Mouse (Mus musculus) heart, embryonic 11.5 days (tissue): ENCODE results near the gene AI182371. TPM values are rescaled to one million over a fixed set of nuclear protein-coding genes. Genes with fewer than 3 reads are reported as not detected.

ENCODE experiments used
- ATAC-seq: fragments of 200-750 bp; cut with Nextera tagmentation; replicated peaks from 2 replicates; pipeline ENCODE4 v1.8.0; 2017; ENCODE audit warnings: moderate library complexity; ENCODE audit not compliant: insufficient number of reproducible peaks, low FRiP score, low TSS enrichment
- H3K27ac ChIP-seq: fragments of 300-500 bp; sonication (generic); 2 replicates; pipeline ENCODE4 v1.5.1; 2014; ENCODE audit warnings: mild to moderate bottlenecking, low read depth, low read length
- H3K27me3 ChIP-seq: fragments of 300-500 bp; sonication (generic); 2 replicates; pipeline ENCODE4 v1.6.1; 2014; ENCODE audit warnings: mild to moderate bottlenecking, low read length, mixed read lengths; ENCODE audit not compliant: control insufficient read depth, insufficient read depth
- H3K36me3 ChIP-seq: fragments of 300-500 bp; sonication (generic); 2 replicates; pipeline ENCODE4 v1.6.1; 2014; ENCODE audit warnings: mild to moderate bottlenecking, low read length, moderate library complexity, mixed read lengths; ENCODE audit not compliant: control insufficient read depth, insufficient read depth
- H3K4me1 ChIP-seq: fragments of 300-500 bp; sonication (generic); 2 replicates; pipeline ENCODE4 v1.6.1; 2014; ENCODE audit warnings: low read length; ENCODE audit not compliant: control insufficient read depth, insufficient read depth
- H3K4me2 ChIP-seq: fragments of 300-500 bp; sonication (generic); 2 replicates; pipeline ENCODE4 v1.6.1; 2014; ENCODE audit warnings: mild to moderate bottlenecking, moderate library complexity
- H3K4me3 ChIP-seq: fragments of 300-500 bp; sonication (generic); 2 replicates; pipeline ENCODE4 v1.5.1; 2014; ENCODE audit warnings: low read depth, low read length
- H3K9ac ChIP-seq: fragments of 300-500 bp; sonication (generic); 2 replicates; pipeline ENCODE4 v1.6.1; 2014; ENCODE audit warnings: mild to moderate bottlenecking, low read depth, low read length, moderate library complexity
- H3K9me3 ChIP-seq: fragments of 300-500 bp; sonication (generic); replicated peaks from 2 replicates; pipeline ENCODE4 v1.6.1; 2016; ENCODE audit warnings: low read length; ENCODE audit not compliant: control insufficient read depth
- WGBS: fragments of 180-500 bp; shearing (Covaris S2); extraction: QIAGEN DNeasy Blood & Tissue Kit; methylation state at CpG from one replicate; pipeline ENCODE4 v1.1.7; 2014; ENCODE audit not compliant: insufficient replicate concordance; 5-methylcytosine and 5-hydroxymethylcytosine counted together
- polyA plus RNA-seq: library from polyadenylated mRNA; unstranded; fragments of >200 nt; fragmentation: Nextera tagmentation; extraction: Ambion mirVana; gene quantifications from 2 replicates; pipeline ENCODE4 v1.2.1, GENCODE M21; 2014

Gene AI182371
- polyA plus RNA-seq = 0.34 and 0.99 TPM in 2 replicates

- H3K9me3 ChIP-seq = no peaks in the 10 kb centered on the region
- 79% methylated on average over 3 of the region's 3 CpGs for WGBS
- no peak for ATAC-seq
- no peak within 1 kb of the TSS for H3K27ac ChIP-seq
- no peak within 1 kb of the TSS for H3K4me3 ChIP-seq
- peaks cover 3% of the 10 kb centered on the region; the same call in 1 of the 2 replicates for H3K4me1 ChIP-seq
- no peak within 1 kb of the TSS for H3K4me2 ChIP-seq
- no peak within 1 kb of the TSS for H3K9ac ChIP-seq
- H3K36me3 ChIP-seq = no peaks in the 10 kb centered on the region
- H3K27me3 ChIP-seq = no peaks in the 10 kb centered on the region
Measured at GRCm38 (mm10) chr2:35101443-35101842, at the start of gene AI182371. AI182371 (minus strand) TSS chr2:35101543.

DNA sequence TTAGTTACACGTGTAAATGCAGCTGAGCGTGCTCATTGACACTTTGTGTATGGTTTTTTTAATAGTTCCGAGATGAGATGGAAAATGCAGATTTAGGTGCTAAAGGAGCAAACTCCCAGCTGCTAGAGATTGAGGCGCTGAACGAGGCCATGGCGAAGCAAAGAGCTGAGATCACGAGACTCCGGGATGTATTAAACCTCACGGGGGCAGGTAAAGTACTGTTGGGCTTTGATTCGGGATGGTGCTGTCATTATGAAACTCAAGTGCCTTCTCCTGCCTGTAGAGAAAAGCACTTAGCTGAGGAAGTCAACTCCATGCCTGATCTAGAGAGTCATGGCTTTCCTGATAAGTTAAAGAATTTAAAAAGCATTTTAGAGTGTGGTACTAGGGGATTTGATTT lies 47.5 kb upstream of the AI182371 start:
- Histone ChIP-seq H3K4me2 (no peak overlapping the region), H3K9me3 (no peaks in the 10 kb centered on the region), H3K4me3 (no peak overlapping the region), H3K27me3 (no peaks in the 10 kb centered on the region), H3K36me3 (peaks cover 47% of the 10 kb centered on the region), H3K27ac (no peak overlapping the region), H3K4me1 (no peaks in the 10 kb centered on the region), H3K9ac (no peak overlapping the region)
- ATAC-seq = no peak
- WGBS = 86% methylated on average over 10 of the region's 10 CpGs

GRCm38 (mm10) chr2:35141673-35142072 lies 40.3 kb upstream of the AI182371 start:
- no peaks in the 10 kb centered on the region for H3K4me1 ChIP-seq
- no peak overlapping the region for H3K4me3 ChIP-seq
- H3K27me3 ChIP-seq = no peaks in the 10 kb centered on the region
- WGBS = 89% methylated on average over 3 of the region's 3 CpGs
- peaks cover 34% of the 10 kb centered on the region for H3K36me3 ChIP-seq
- H3K27ac ChIP-seq = no peak overlapping the region
- no peak overlapping the region for H3K4me2 ChIP-seq
- ATAC-seq = no peak
- H3K9me3 ChIP-seq = no peaks in the 10 kb centered on the region
- H3K9ac ChIP-seq = no peak overlapping the region

DNA sequence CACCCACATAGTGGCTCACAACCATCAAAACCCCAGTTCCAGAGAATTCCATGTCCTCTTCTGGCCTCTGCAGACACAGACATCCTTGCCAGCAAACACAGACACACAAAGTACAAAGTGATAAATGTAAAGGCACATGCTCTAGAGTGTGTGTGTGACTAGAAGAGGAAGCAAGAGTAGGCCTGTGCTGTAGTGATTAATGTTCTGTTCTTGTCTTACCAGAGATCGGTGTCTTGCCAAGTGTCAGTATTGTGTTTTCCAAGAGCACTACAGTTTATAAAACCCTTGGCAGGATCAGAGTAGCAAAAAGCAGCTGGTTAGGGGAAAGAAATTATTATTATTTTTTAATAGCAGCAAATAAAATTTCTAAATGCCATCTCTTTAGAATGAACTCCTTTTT lies 37.2 kb upstream of the AI182371 start:
- 94% methylated on average over 1 of the region's 1 CpGs for WGBS
- no peaks in the 10 kb centered on the region for H3K27me3 ChIP-seq
- H3K4me3 ChIP-seq = no peak overlapping the region
- no peak overlapping the region for H3K4me2 ChIP-seq
- ATAC-seq = no peak
- peaks cover 27% of the 10 kb centered on the region for H3K36me3 ChIP-seq
- no peak overlapping the region for H3K27ac ChIP-seq
- no peaks in the 10 kb centered on the region for H3K9me3 ChIP-seq
- H3K9ac ChIP-seq = no peak overlapping the region
- H3K4me1 ChIP-seq = no peaks in the 10 kb centered on the region

- Histone ChIP-seq H3K4me3 (no peak overlapping the region), H3K4me1 (peaks cover 10% of the 10 kb centered on the region), H3K36me3 (peaks cover 14% of the 10 kb centered on the region), H3K27me3 (no peaks in the 10 kb centered on the region), H3K9ac (no peak overlapping the region), H3K4me2 (no peak overlapping the region), H3K9me3 (no peaks in the 10 kb centered on the region), H3K27ac (no peak overlapping the region)
- 85% methylated on average over 5 of the region's 5 CpGs for WGBS
- ATAC-seq = no peak
Measured at GRCm38 (mm10) chr2:35133891-35134290, 32.5 kb upstream of the AI182371 start.

GRCm38 (mm10) chr2:35132662-35133055 lies 31.3 kb upstream of the AI182371 start:
- ATAC-seq = no peak
- H3K4me2 ChIP-seq = peak overlapping the region; percentile 83
- H3K27me3 ChIP-seq = no peaks in the 10 kb centered on the region
- 10% methylated on average over 5 of the region's 5 CpGs for WGBS
- peak overlapping the region; percentile 75 for H3K9ac ChIP-seq
- H3K36me3 ChIP-seq = peaks cover 9% of the 10 kb centered on the region
- peak overlapping the region; percentile 60 for H3K4me3 ChIP-seq
- H3K27ac ChIP-seq = peak overlapping the region; percentile 87; the same call in 1 of the 2 replicates
- no peaks in the 10 kb centered on the region for H3K9me3 ChIP-seq
- peaks cover 10% of the 10 kb centered on the region for H3K4me1 ChIP-seq

DNA sequence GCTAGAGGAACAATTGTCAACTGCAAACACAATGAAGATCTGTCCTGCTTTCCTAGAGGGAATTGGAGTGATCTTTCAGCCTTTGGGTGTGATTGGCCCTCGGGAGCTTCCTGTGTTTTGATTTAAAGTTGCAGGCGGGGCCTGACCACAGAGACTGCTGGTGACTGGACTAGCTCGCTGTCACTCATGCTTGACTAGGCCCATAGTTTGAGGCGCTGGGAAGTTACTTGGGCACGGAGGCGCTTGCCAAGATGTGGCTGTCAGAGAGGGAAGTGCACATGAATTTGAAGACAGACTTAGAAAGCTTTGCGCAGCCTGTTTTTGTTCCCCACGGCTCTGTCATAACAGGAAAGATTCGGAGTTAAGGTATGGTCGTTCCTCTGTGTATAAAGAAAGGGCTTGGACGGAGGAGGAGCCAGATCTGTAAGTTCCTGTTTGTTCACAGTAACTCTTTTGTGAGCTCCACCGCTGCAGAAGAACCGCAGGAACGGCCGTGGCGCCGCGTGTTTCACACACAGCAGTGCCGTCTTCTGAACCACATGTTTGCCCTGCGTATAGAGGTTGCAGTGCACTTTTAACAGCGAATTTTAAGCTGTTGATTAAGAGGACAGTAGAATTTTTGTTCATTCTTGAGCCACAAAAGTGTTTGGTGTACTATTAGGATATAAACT lies 30.8 kb upstream of the AI182371 start:
- Histone ChIP-seq H3K4me2 (peak overlapping the region; percentile 83), H3K36me3 (peaks cover 4% of the 10 kb centered on the region; the same call in 1 of the 2 replicates), H3K4me1 (peaks cover 10% of the 10 kb centered on the region), H3K27ac (peak overlapping the region; percentile 87), H3K4me3 (peak overlapping the region; percentile 60), H3K9me3 (no peaks in the 10 kb centered on the region), H3K9ac (peak overlapping the region; percentile 75), H3K27me3 (no peaks in the 10 kb centered on the region)
- under 1% methylated on average over 21 of the region's 21 CpGs for WGBS
- ATAC-seq = peak; percentile 92

- peak overlapping the region; percentile 2; the same call in 1 of the 2 replicates for H3K27ac ChIP-seq
- no peak overlapping the region for H3K9ac ChIP-seq
- H3K4me1 ChIP-seq = peaks cover 10% of the 10 kb centered on the region
- H3K4me2 ChIP-seq = peak overlapping the region; percentile 83
- no peaks in the 10 kb centered on the region for H3K9me3 ChIP-seq
- no peaks in the 10 kb centered on the region for H3K27me3 ChIP-seq
- peak overlapping the region; percentile 60 for H3K4me3 ChIP-seq
- peaks cover 4% of the 10 kb centered on the region; the same call in 1 of the 2 replicates for H3K36me3 ChIP-seq
- no peak for ATAC-seq
Measured at GRCm38 (mm10) chr2:35131491-35131890, 30.1 kb upstream of the AI182371 start.

DNA sequence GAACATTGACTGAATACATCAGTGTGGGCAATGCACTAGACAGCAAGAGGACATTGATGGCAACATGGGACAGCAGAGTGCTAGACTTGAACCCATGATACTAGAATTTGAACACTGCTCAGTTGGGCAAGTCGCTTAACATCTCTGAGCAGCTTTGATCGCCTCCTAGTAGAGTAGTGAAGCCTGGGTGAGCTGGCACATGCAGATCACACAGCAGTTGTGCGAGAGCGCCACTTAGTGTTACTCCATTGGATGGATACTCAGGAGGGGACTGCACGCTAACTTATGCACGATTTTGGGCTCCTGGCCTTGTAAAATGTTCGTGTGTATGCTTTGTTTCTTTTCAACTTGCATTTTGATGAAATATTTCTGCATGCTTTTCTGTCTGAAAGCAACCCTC lies 23.4 kb upstream of the AI182371 start:
- H3K27ac ChIP-seq = no peak overlapping the region
- H3K9me3 ChIP-seq = no peaks in the 10 kb centered on the region
- ATAC-seq = no peak
- 67% methylated on average over 7 of the region's 7 CpGs for WGBS
- no peak overlapping the region for H3K9ac ChIP-seq
- 0 out of 2 replicates have a peak, but pooled peaks cover 2% of the 10 kb centered on the region for H3K36me3 ChIP-seq
- no peak overlapping the region for H3K4me2 ChIP-seq
- no peak overlapping the region for H3K4me3 ChIP-seq
- no peaks in the 10 kb centered on the region for H3K27me3 ChIP-seq
- 0 out of 2 replicates have a peak, but pooled peaks cover 3% of the 10 kb centered on the region for H3K4me1 ChIP-seq
